Mouse (Mus musculus) bone marrow, adult 2 months (tissue): Measurements from ENCODE around the gene Lrrc8b.

ENCODE experiments used
- CTCF ChIP-seq: fragments of 200-500 bp; IDR thresholded peaks from 2 replicates; pipeline ENCODE4 v1.5.1; 2011; ENCODE audit warnings: low read length, control low read depth; ENCODE audit not compliant: control insufficient read depth, insufficient read depth
- POLR2A ChIP-seq: fragments of 200-500 bp; IDR thresholded peaks from 2 replicates; pipeline ENCODE4 v1.6.1; 2011; ENCODE audit warnings: low read depth, mild to moderate bottlenecking, control low read depth, low read length, borderline replicate concordance; ENCODE audit not compliant: control insufficient read depth

- TF ChIP-seq POLR2A (no peak), CTCF (no peak)
Measured at GRCm38 (mm10) chr5:105479673-105480072, 64.1 kb downstream of the Lrrc8b start.
